Mouse (Mus musculus) urinary bladder, adult 18-20 months (tissue): ENCODE results near the gene Lrch4.

ENCODE experiments used
- DNase-seq, 2 experiments: peaks; one replicate each; pipeline ENCODE4 v3.0.0; 2022; ENCODE audit warnings: low spot score in 2 of 2, mixed read lengths in 2 of 2

The Lrch4 gene

GRCm38 (mm10) chr5:137652474-137652873, 23.6 kb downstream of the Lrch4 start:
- DNase-seq = no peak

GRCm38 (mm10) chr5:137653366-137653765, 24.4 kb downstream of the Lrch4 start:
- no peak for DNase-seq

GRCm38 (mm10) chr5:137654746-137655145, 25.8 kb downstream of the Lrch4 start:
- no peak for DNase-seq

GRCm38 (mm10) chr5:137656977-137657376, 28.1 kb downstream of the Lrch4 start:
- DNase-seq = peak in 1 of 2 experiments; percentile 63

- peak in 1 of 2 experiments; percentile 70 for DNase-seq
Measured at GRCm38 (mm10) chr5:137660064-137660688, 31.3 kb downstream of the Lrch4 start.

- no peak for DNase-seq
Measured at GRCm38 (mm10) chr5:137663057-137663456, 34.1 kb downstream of the Lrch4 start.

- DNase-seq = no peak
Measured at GRCm38 (mm10) chr5:137668971-137669370, 40.0 kb downstream of the Lrch4 start.

GRCm38 (mm10) chr5:137670240-137670639, 41.3 kb downstream of the Lrch4 start:
- DNase-seq = no peak

GRCm38 (mm10) chr5:137671443-137672240, 42.7 kb downstream of the Lrch4 start:
- DNase-seq = peak; percentile 37 to 75

GRCm38 (mm10) chr5:137672361-137672760, 43.4 kb downstream of the Lrch4 start:
- no peak for DNase-seq

- no peak for DNase-seq
Measured at GRCm38 (mm10) chr5:137673015-137673414, 44.1 kb downstream of the Lrch4 start.

- no peak for DNase-seq
Measured at GRCm38 (mm10) chr5:137674786-137675185, 45.9 kb downstream of the Lrch4 start.

- no peak for DNase-seq
Measured at GRCm38 (mm10) chr5:137677859-137678258, 48.9 kb downstream of the Lrch4 start.

GRCm38 (mm10) chr5:137678736-137679135, 49.8 kb downstream of the Lrch4 start:
- DNase-seq = no peak

- no peak for DNase-seq
Measured at GRCm38 (mm10) chr5:137679726-137680125, 50.8 kb downstream of the Lrch4 start.

GRCm38 (mm10) chr5:137682526-137682925, 53.6 kb downstream of the Lrch4 start:
- DNase-seq = no peak

GRCm38 (mm10) chr5:137683388-137684293, 54.7 kb downstream of the Lrch4 start:
- no peak for DNase-seq

GRCm38 (mm10) chr5:137684294-137685123, 55.6 kb downstream of the Lrch4 start, which contains the start of gene Agfg2:
Gene Agfg2, minus strand, starts transcription at chr5:137684726.
- DNase-seq = peak; percentile 87 to 98

GRCm38 (mm10) chr5:137685653-137686052, 56.7 kb downstream of the Lrch4 start:
- no peak for DNase-seq

GRCm38 (mm10) chr5:137686127-137686790, 57.3 kb downstream of the Lrch4 start:
- no peak for DNase-seq

GRCm38 (mm10) chr5:137689974-137690373, 61.1 kb downstream of the Lrch4 start:
- DNase-seq = no peak
